Mouse (Mus musculus) lung, postnatal 0 days (tissue): Measurements from ENCODE around the gene Fga.

Experiments
- CTCF ChIP-seq: IDR thresholded peaks from 2 replicates; pipeline ENCODE4 v1.5.1; 2016; ENCODE audit warnings: antibody characterized with exemption, mild to moderate bottlenecking
- EP300 ChIP-seq: IDR thresholded peaks from 2 replicates; pipeline ENCODE4 v1.6.1; 2016; ENCODE audit warnings: antibody characterized with exemption, mild to moderate bottlenecking, control low read depth

DNA sequence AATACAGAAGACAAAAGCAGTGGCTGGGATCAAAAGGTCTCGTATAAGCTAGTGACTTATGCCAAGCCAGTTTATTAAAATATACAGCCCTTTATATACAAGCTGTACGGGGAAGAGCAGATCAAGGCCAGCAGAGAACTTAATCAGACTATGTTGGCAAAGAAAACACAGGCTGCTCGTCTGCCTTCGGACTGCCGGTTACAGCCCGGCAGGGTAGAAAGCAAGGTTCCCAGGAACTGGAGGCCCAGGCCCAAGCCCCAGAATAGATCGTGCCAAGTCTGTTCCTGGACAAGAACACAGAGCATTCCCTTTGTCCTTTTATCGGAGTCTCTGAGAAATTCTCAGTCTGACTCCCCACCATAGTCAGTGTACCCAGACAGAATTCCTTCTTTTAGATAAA is 44.0 kb upstream of the Fga start:
- TF ChIP-seq EP300 (no peak), CTCF (no peak)
